Mouse (Mus musculus) lung, postnatal 0 days (tissue): Measurements from ENCODE around the gene Stag2.

Experiments used
- CTCF ChIP-seq: IDR thresholded peaks from 2 replicates; pipeline ENCODE4 v1.5.1; 2016; ENCODE audit warnings: antibody characterized with exemption, mild to moderate bottlenecking
- EP300 ChIP-seq: IDR thresholded peaks from 2 replicates; pipeline ENCODE4 v1.6.1; 2016; ENCODE audit warnings: antibody characterized with exemption, mild to moderate bottlenecking, control low read depth

GRCm38 (mm10) chrX:42188825-42189426 lies 39.8 kb downstream of the Stag2 start:
- TF ChIP-seq CTCF, result no peak
- TF ChIP-seq EP300, result no peak
